Mouse (Mus musculus) forebrain, embryonic 16.5 days (tissue): Measurements from ENCODE around the gene Zfp784. TPM values are rescaled to one million over a fixed set of nuclear protein-coding genes. Genes with fewer than 3 reads are reported as not detected.
A peak's percentile ranks its signal among the peaks of the same experiment; 100 is the strongest.
"Not testable (repeated sequence)": the region's sequence is repeated elsewhere in the genome, so short reads cannot be mapped to it uniquely, and the experiment has no call there.

Experiments used
- ATAC-seq: fragments of 200-750 bp; cut with Nextera tagmentation; 2 replicates; pipeline ENCODE4 v1.8.0; 2017; ENCODE audit warnings: mild to moderate bottlenecking, moderate library complexity
- H3K27ac ChIP-seq: fragments of 300-500 bp; sonication (generic); 2 replicates; pipeline ENCODE4 v1.5.1; 2014; ENCODE audit warnings: low read length, control low read depth
- H3K27me3 ChIP-seq: fragments of 300-500 bp; sonication (generic); replicated peaks from 2 replicates; pipeline ENCODE4 v1.6.1; 2014; ENCODE audit warnings: low read length; ENCODE audit not compliant: control insufficient read depth, insufficient read depth
- H3K36me3 ChIP-seq: fragments of 300-500 bp; sonication (generic); 2 replicates; pipeline ENCODE4 v1.6.1; 2014; ENCODE audit not compliant: control insufficient read depth, insufficient read depth
- H3K4me1 ChIP-seq: fragments of 300-500 bp; sonication (generic); replicated peaks from 2 replicates; pipeline ENCODE4 v1.6.1; 2014; ENCODE audit warnings: low read length; ENCODE audit not compliant: control insufficient read depth, insufficient read depth
- H3K4me2 ChIP-seq: fragments of 300-500 bp; sonication (generic); 2 replicates; pipeline ENCODE4 v1.6.1; 2014; ENCODE audit warnings: mild to moderate bottlenecking, low read length, control low read depth
- H3K4me3 ChIP-seq: fragments of 300-500 bp; sonication (generic); replicated peaks from 2 replicates; pipeline ENCODE4 v1.5.1; 2014; ENCODE audit warnings: mild to moderate bottlenecking, low read length, control low read depth
- H3K9ac ChIP-seq: fragments of 300-500 bp; sonication (generic); replicated peaks from 2 replicates; pipeline ENCODE4 v1.6.1; 2014; ENCODE audit warnings: low read depth, low read length, control low read depth
- H3K9me3 ChIP-seq: fragments of 300-500 bp; sonication (generic); 2 replicates; pipeline ENCODE4 v1.6.1; 2016; ENCODE audit warnings: low read length; ENCODE audit not compliant: control insufficient read depth
- WGBS: fragments of 180-500 bp; shearing (Covaris S2); extraction: QIAGEN DNeasy Blood & Tissue Kit; methylation state at CpG from one replicate; pipeline ENCODE4 v1.1.7; 2014; 5-methylcytosine and 5-hydroxymethylcytosine counted together
- polyA plus RNA-seq: library from polyadenylated mRNA; unstranded; fragments of >200 nt; fragmentation: Nextera tagmentation; extraction: Ambion mirVana; gene quantifications from 2 replicates; pipeline ENCODE4 v1.2.1, GENCODE M21; 2015

Gene Zfp784
- polyA plus RNA-seq, 1 experiment from 2014 or later, result 9.5 TPM

GRCm38 (mm10) chr7:5033818-5034217, 4.4 kb downstream of the Zfp784 start, which contains the start of gene 4632433K11Rik:
TSS of gene 4632433K11Rik (plus strand) at chr7:5034118.
- no peak within 1 kb of the TSS for H3K9ac ChIP-seq
- ATAC-seq, result no peak
- H3K27me3 ChIP-seq, result no peaks in the 10 kb centered on the region
- WGBS, result 94% methylated on average over 3 of the region's 3 CpGs
- peaks cover 53% of the 10 kb centered on the region for H3K36me3 ChIP-seq
- H3K9me3 ChIP-seq, result peaks cover 18% of the 10 kb centered on the region
- H3K4me3 ChIP-seq, result no peak within 1 kb of the TSS
- no peak within 1 kb of the TSS for H3K4me2 ChIP-seq
- peaks cover 9% of the 10 kb centered on the region for H3K4me1 ChIP-seq
- H3K27ac ChIP-seq, result no peak within 1 kb of the TSS

GRCm38 (mm10) chr7:5031496-5031895, 6.8 kb downstream of the Zfp784 start:
- 79% methylated on average over 46 of the region's 46 CpGs for WGBS
- no peak overlapping the region for H3K4me2 ChIP-seq
- H3K4me3 ChIP-seq, result no peak overlapping the region
- peaks cover 18% of the 10 kb centered on the region for H3K9me3 ChIP-seq
- ATAC-seq, result 0 out of 2 replicates have a peak, but pooled peaks have one; percentile 19
- H3K9ac ChIP-seq, result no peak overlapping the region
- no peak overlapping the region for H3K27ac ChIP-seq
- no peaks in the 10 kb centered on the region for H3K27me3 ChIP-seq
- peaks cover 54% of the 10 kb centered on the region for H3K36me3 ChIP-seq
- no peaks in the 10 kb centered on the region for H3K4me1 ChIP-seq

DNA sequence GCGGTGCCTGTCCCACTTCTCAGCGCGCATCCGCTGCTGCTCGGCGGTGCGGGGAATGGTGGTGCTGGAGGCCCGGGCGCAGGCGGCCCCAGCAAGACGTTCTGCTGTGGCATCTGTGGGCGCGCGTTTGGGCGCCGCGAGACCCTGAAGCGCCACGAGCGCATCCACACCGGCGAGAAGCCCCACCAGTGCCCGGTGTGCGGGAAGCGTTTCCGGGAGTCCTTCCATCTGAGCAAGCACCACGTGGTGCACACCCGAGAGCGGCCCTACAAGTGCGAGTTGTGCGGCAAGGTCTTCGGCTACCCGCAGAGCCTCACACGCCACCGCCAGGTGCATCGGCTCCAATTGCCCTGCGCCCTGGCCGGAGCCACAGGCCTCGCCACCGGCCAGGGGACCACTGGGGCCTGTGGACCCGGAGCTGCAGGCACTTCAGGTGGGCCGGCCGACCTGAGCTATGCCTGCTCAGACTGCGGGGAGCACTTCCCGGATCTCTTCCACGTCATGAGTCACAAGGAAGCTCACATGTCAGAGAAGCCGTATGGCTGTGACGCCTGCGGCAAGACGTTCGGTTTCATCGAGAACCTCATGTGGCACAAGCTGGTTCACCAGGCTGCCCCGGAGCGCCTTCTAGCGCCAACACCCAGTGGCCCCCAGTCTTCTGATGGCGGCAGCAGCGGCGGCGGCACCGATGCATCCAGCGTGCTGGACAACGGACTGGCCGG, 7.5 kb downstream of the Zfp784 start:
- peaks cover 18% of the 10 kb centered on the region for H3K9me3 ChIP-seq
- no peaks in the 10 kb centered on the region for H3K27me3 ChIP-seq
- no peak overlapping the region for H3K4me3 ChIP-seq
- no peak overlapping the region for H3K9ac ChIP-seq
- H3K4me2 ChIP-seq, result no peak overlapping the region
- ATAC-seq, result no peak
- peaks cover 53% of the 10 kb centered on the region for H3K36me3 ChIP-seq
- whole genome bisulfite sequencing, result 86% methylated on average over 63 of the region's 63 CpGs
- H3K27ac ChIP-seq, result no peak overlapping the region
- H3K4me1 ChIP-seq, result no peaks in the 10 kb centered on the region

DNA sequence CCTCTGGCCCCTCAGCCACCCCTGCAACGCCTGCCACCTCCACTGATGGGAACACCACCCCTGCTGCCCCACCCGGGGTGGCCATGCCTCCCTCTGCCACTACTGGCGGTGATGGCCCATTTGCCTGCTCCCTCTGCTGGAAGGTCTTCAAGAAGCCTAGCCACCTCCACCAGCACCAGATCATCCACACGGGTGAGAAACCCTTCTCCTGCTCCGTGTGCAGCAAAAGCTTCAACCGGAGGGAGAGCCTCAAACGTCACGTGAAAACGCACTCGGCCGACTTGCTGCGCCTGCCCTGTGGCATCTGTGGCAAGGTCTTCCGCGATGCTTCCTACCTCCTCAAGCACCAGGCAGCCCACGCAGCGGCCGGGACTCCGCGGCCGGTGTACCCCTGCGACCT, 8.3 kb downstream of the Zfp784 start:
- Histone ChIP-seq H3K27me3 (no peaks in the 10 kb centered on the region), H3K4me2 (no peak overlapping the region), H3K4me3 (no peak overlapping the region), H3K9ac (no peak overlapping the region), H3K9me3 (peaks cover 18% of the 10 kb centered on the region), H3K4me1 (no peaks in the 10 kb centered on the region), H3K36me3 (peaks cover 51% of the 10 kb centered on the region), H3K27ac (no peak overlapping the region)
- ATAC-seq, result no peak
- WGBS, result 92% methylated on average over 21 of the region's 21 CpGs

DNA sequence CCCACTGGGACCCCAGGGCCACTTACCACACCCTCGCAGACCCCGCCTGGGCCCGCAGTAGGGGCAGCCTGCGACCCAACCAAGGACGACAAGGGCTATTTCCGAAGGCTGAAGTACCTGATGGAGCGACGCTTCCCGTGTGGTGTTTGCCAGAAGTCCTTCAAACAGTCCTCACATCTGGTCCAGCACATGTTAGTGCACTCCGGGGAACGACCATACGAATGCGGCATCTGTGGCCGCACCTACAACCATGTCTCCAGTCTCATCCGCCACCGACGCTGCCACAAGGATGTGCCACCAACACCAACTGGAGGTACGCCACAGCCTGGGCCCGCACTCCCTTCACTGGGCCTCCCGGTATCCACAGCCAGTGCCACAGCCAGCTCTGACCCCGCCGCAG, 8.7 kb downstream of the Zfp784 start:
- no peaks in the 10 kb centered on the region for H3K27me3 ChIP-seq
- no peaks in the 10 kb centered on the region for H3K4me1 ChIP-seq
- H3K4me3 ChIP-seq, result no peak overlapping the region
- no peak for ATAC-seq
- no peak overlapping the region for H3K4me2 ChIP-seq
- peaks cover 18% of the 10 kb centered on the region for H3K9me3 ChIP-seq
- H3K36me3 ChIP-seq, result peaks cover 50% of the 10 kb centered on the region
- no peak overlapping the region for H3K9ac ChIP-seq
- 96% methylated on average over 22 of the region's 22 CpGs for WGBS
- H3K27ac ChIP-seq, result no peak overlapping the region

DNA sequence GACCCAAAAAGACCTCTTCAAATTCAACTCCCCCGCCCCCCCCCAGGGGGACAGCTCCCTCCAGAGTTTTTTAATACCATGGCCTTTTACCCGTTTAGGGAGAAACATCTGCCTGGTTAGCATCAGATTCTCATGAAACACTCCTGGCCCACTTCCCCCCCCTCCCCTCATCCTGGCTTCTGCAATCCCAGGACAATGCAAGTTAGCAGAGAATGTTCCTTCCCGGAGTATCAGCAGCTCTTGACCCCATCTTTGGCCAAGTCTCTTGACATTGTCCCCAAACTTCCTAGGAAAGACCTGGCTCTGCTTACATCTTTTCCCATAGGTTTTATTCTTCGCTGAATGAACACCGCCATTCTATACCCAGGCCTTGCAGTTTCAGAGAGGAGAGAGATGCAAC, 17.0 kb downstream of the Zfp784 start:
- no peaks in the 10 kb centered on the region for H3K27me3 ChIP-seq
- WGBS, result 50% methylated on average over 5 of the region's 5 CpGs
- ATAC-seq, result no peak
- peaks cover 14% of the 10 kb centered on the region for H3K4me1 ChIP-seq
- H3K27ac ChIP-seq, result no peak overlapping the region
- H3K9me3 ChIP-seq, result no peaks in the 10 kb centered on the region
- H3K4me3 ChIP-seq, result peak overlapping the region; percentile 79
- H3K4me2 ChIP-seq, result peak overlapping the region; percentile 57
- no peaks in the 10 kb centered on the region for H3K36me3 ChIP-seq
- H3K9ac ChIP-seq, result peak overlapping the region; percentile 96

DNA sequence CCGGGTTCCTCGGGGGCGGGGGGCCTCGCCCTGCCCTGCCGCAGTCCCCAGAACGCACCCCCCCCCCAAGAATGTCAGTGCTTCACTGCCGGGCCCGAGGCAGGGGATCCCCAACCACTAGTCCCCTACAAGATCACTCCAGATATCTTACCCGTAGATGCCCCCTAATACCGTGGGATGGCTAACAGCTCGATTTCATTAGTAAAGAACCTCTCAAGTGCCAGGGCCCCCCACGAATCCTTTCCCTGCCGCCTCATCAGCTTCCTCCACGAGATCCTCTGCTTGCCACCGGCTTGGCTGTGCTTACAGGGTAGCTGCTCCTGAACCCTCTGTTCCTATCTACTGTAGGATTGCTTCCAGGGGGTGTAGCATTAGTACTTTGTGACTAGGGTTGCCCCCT, 17.6 kb downstream of the Zfp784 start:
- peaks cover 19% of the 10 kb centered on the region for H3K4me1 ChIP-seq
- no peaks in the 10 kb centered on the region for H3K9me3 ChIP-seq
- H3K27me3 ChIP-seq, result no peaks in the 10 kb centered on the region
- H3K4me3 ChIP-seq, result peak overlapping the region; percentile 79
- ATAC-seq, result peak; percentile 41
- no peaks in the 10 kb centered on the region for H3K36me3 ChIP-seq
- H3K27ac ChIP-seq, result peak overlapping the region; percentile 85
- H3K9ac ChIP-seq, result peak overlapping the region; percentile 96
- WGBS, result 0% methylated on average over 12 of the region's 15 CpGs
- peak overlapping the region; percentile 57 for H3K4me2 ChIP-seq

- Histone ChIP-seq H3K36me3 (no peaks in the 10 kb centered on the region), H3K4me1 (peaks cover 19% of the 10 kb centered on the region), H3K27me3 (no peaks in the 10 kb centered on the region), H3K4me2 (peak within 1 kb of the TSS; percentile 57), H3K9me3 (no peaks in the 10 kb centered on the region), H3K9ac (peak within 1 kb of the TSS; percentile 96), H3K27ac (peak within 1 kb of the TSS; percentile 85), H3K4me3 (peak within 1 kb of the TSS; percentile 79)
- under 1% methylated on average over 47 of the region's 49 CpGs for WGBS
- ATAC-seq, result peak; percentile 88
These were observed 18.1 kb downstream of the Zfp784 start, which contains the start of the genes Zfp865 and Ccdc106 for GRCm38 (mm10) chr7:5020000-5020681. TSS of gene Zfp865 (plus strand) at chr7:5020376. TSS of gene Ccdc106 (plus strand) at chr7:5020553.

GRCm38 (mm10) chr7:5019576-5019975, 18.7 kb downstream of the Zfp784 start:
- WGBS, result 20% methylated on average over 8 of the region's 8 CpGs
- Histone ChIP-seq H3K4me1 (peaks cover 19% of the 10 kb centered on the region), H3K4me2 (peak overlapping the region; percentile 51), H3K4me3 (peak overlapping the region; percentile 79), H3K27ac (peak overlapping the region; percentile 85)
- H3K36me3 ChIP-seq, H3K9ac ChIP-seq, H3K27me3 ChIP-seq, ATAC-seq, H3K9me3 ChIP-seq: not testable (repeated sequence)
